Mouse (Mus musculus) spleen, adult 2 months (tissue): Measurements from ENCODE around the gene Jmjd8. TPM values are rescaled to one million over a fixed set of nuclear protein-coding genes. Genes with fewer than 3 reads are reported as not detected.
A peak's percentile ranks its signal among the peaks of the same experiment; 100 is the strongest.

Source experiments
- DNase-seq, 2 experiments: peaks; one replicate each; pipeline versions ENCODE4 v3.0.0 to v3.0.0-alpha.2; 2012 to 2021; ENCODE audit warnings: low spot score in 2 of 2, low read depth in 1 of 2
- H3K27ac ChIP-seq: fragments of 200-500 bp; 2 replicates; pipeline ENCODE4 v1.5.1; 2012; ENCODE audit warnings: low read length, inconsistent platforms; ENCODE audit not compliant: insufficient read depth
- H3K27me3 ChIP-seq: fragments of 200-500 bp; 2 replicates; pipeline ENCODE4 v1.6.1; 2012; ENCODE audit warnings: mild to moderate bottlenecking, moderate library complexity, low read length, inconsistent platforms; ENCODE audit not compliant: control insufficient read depth, insufficient read depth
- H3K36me3 ChIP-seq: fragments of 200-500 bp; 2 replicates; pipeline ENCODE4 v1.6.1; 2012; ENCODE audit warnings: mild to moderate bottlenecking, low read length, inconsistent platforms; ENCODE audit not compliant: control insufficient read depth, insufficient read depth
- H3K4me1 ChIP-seq: fragments of 200-500 bp; 2 replicates; pipeline ENCODE4 v1.6.1; 2011; ENCODE audit warnings: inconsistent platforms; ENCODE audit not compliant: control insufficient read depth, insufficient read depth, insufficient read length
- H3K4me3 ChIP-seq: fragments of 200-500 bp; 2 replicates; pipeline ENCODE4 v1.5.1; 2011; ENCODE audit warnings: mild to moderate bottlenecking, inconsistent platforms; ENCODE audit not compliant: insufficient read depth, insufficient read length; ENCODE audit errors: extremely low read depth
- CTCF ChIP-seq: fragments of 200-500 bp; IDR thresholded peaks from 2 replicates; pipeline ENCODE4 v1.5.1; 2011; ENCODE audit warnings: mild to moderate bottlenecking, inconsistent platforms; ENCODE audit not compliant: insufficient read depth, insufficient read length, insufficient replicate concordance; ENCODE audit errors: extremely low read depth
- POLR2A ChIP-seq: fragments of 200-500 bp; IDR thresholded peaks from 2 replicates; pipeline ENCODE4 v1.6.1; 2011; ENCODE audit warnings: low read depth, low read length, inconsistent platforms
- WGBS: fragments of 180-500 bp; shearing (Covaris S2); methylation state at CpG from one replicate; pipeline ENCODE4 v1.1.7; 2018; 5-methylcytosine and 5-hydroxymethylcytosine counted together
- polyA plus RNA-seq: library from polyadenylated mRNA; depleted of rRNA; stranded (reverse); fragments of >200 nt; gene quantifications from 2 replicates; pipeline ENCODE4 v1.2.3, GENCODE M21; 2012

The Jmjd8 gene
- polyA plus RNA-seq, 1 experiment, result 31.3 TPM

DNA sequence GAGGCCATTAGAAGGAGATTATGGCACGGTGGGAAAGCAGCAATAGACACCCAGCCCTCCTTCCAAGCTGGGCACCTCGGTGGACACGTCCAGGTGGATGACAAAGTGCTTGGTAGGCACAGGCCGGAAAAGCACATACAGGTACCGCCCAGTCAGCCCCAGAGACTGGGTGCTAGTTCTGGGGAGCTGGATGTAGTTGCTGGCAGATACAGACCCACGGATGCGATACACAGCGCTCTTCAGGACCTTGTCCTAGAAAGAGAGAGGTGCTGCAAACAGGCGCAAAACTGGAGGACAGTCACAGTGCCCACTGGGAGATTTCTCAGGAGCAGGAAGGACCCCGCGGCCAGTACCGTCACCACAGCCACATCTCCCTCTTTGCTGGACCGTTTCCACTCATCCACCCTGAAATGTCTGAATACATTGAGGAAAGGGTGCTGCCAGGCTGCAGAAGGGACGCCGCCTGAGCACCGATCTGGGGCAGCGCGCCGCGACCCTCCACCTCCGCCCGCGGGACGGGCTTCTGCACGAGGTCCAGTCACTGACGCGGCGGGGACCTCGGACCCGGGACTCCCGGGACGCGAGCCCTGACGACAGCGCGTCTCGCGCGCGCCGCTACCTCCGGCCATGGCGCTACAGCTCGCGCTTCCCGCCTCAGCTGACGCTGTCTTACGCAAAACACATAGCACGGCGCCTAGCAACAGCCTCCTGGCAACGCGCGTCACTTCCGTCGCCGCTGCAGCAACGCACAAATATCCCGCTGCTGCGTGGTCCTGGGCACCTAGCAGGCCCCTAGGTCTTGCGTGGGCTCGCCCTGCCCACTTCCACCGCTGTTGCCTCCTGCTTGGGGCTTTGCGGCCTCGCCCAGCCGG, 32.4 kb downstream of the Jmjd8 start, which contains the start of gene Wdr90:
Gene Wdr90, minus strand, starts transcription at position 670 of the 872 bp plus-strand sequence.
- no peaks in the 10 kb centered on the region for H3K27me3 ChIP-seq
- no peaks in the 10 kb centered on the region for H3K36me3 ChIP-seq
- H3K27ac ChIP-seq, result peak within 1 kb of the TSS; percentile 66
- TF ChIP-seq CTCF, result no peak
- TF ChIP-seq POLR2A, result 0 out of 2 replicates have a peak, but pooled peaks have one; percentile 21
- 4% methylated on average over 63 of the region's 65 CpGs for WGBS
- peaks cover 3% of the 10 kb centered on the region; the same call in 1 of the 2 replicates for H3K4me1 ChIP-seq
- peak within 1 kb of the TSS; percentile 67 for H3K4me3 ChIP-seq
- DNase-seq, result peak; percentile 85 to 88

DNA sequence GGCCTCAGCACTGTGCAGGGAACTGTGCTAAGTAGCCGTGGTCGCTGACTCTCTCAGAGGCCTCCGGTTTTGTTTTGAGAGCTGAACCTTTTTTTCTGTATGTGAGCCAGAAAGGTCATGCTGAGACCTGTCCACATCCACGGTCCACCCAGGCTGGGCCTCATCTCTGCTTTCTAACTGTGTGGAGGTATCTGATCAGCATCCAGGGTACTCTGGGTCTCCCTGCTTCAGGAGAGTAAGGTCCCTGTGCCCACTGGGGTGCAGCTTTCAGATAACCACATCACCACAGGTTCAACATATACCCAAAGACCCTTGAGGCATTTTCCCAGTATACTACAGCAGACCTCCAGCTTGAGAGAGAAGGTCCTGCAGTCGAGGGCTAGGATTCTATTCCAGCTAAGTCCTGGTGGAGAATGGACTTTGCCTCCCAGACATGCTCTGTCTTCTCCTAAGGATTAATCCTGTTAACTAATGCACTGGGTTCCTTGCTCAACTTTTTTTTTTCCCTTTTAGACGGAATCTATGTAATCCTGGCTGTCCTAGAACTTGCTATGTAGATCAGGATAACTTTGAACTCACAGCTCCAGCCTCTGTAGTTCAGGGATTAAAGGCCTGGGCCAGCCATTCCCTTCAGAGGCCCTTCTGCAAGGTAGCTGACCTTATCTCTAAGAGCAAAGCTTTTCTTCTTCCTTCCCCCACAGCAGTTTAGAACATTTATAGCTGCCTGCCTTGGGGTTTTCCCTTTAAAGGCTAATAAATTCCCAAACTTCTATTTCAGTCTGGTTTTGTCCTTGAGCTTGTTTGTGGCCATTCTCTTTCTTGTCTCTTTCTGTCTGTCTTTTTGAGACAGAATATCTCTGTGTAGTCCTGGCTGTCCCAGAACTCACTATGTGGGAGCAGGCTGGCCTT, 33.3 kb downstream of the Jmjd8 start:
- H3K36me3 ChIP-seq, result no peaks in the 10 kb centered on the region
- 17% methylated on average over 6 of the region's 6 CpGs for WGBS
- peak overlapping the region; percentile 66 for H3K27ac ChIP-seq
- TF ChIP-seq CTCF, result no peak
- no peak for TF ChIP-seq POLR2A
- no peak for DNase-seq
- H3K27me3 ChIP-seq, result no peaks in the 10 kb centered on the region
- peak overlapping the region; percentile 67 for H3K4me3 ChIP-seq
- H3K4me1 ChIP-seq, result peaks cover 3% of the 10 kb centered on the region; the same call in 1 of the 2 replicates

DNA sequence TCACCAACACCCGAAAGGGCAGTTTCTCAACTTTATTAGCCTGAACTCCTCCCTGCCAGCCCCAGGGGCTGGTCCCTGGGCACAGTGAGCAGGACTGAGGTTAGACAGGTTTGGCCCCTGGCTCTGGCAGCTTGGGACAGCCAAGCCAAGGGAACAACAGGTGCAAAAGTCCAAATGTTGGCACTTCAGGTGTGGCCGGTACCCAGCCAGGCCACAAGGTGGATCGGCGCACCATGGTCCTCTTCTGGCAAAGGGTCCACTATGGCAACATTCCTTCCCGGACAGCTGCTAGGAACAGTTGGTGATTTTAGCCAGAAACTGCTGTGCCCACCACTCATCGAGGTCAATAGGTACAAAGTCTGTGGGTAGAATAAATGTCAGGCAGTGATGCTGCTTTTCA, 35.0 kb downstream of the Jmjd8 start:
- Histone ChIP-seq H3K4me1 (peaks cover 3% of the 10 kb centered on the region; the same call in 1 of the 2 replicates), H3K36me3 (no peaks in the 10 kb centered on the region), H3K27me3 (no peaks in the 10 kb centered on the region), H3K4me3 (no peak overlapping the region), H3K27ac (no peak overlapping the region)
- WGBS, result 96% methylated on average over 6 of the region's 6 CpGs
- DNase-seq, result no peak
- no peak for TF ChIP-seq CTCF
- no peak for TF ChIP-seq POLR2A

DNA sequence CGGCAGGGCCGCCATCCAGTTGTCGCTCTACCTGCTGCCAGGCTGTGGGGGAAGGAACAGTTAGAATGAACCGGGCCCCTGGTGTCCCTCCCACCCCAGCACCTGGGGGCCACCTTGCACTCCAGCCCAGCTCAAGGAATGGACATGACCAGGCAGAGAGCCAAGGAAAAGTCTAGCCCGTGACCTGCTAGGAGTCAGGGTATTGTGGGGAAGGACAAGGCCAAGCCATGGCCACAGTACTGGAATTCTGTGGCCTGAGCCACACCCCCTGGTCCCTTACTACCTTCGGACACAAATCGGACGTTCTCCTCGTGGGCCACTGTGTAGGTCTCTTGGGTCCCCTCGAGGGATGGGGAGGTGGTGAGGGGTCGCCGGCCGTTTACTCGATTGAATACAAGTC, 35.6 kb downstream of the Jmjd8 start:
- H3K4me1 ChIP-seq, result peaks cover 3% of the 10 kb centered on the region; the same call in 1 of the 2 replicates
- no peak overlapping the region for H3K27ac ChIP-seq
- TF ChIP-seq POLR2A, result no peak
- TF ChIP-seq CTCF, result no peak
- H3K36me3 ChIP-seq, result no peaks in the 10 kb centered on the region
- H3K4me3 ChIP-seq, result no peak overlapping the region
- H3K27me3 ChIP-seq, result no peaks in the 10 kb centered on the region
- WGBS, result 97% methylated on average over 14 of the region's 14 CpGs
- DNase-seq, result no peak

DNA sequence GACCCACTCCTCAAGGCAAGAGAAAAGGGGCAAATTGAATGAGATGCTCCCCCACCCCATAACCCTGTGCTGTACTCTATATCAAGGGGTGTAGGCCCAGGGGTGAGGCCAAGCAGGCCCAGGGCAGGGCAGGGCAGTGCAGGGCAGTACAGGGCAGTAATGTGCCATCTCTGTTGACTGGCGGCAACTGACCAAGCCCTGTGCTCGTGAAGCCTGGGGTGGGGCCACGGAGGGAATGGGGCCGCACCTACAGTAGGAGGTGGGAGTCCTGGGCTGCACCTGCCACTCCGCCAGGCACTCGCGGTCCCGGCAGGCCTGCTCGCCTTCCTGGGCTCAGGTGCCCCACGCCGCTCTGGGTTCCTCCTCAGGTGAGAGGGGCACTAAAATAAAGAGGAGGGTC, 36.6 kb downstream of the Jmjd8 start:
- Histone ChIP-seq H3K27me3 (no peaks in the 10 kb centered on the region), H3K36me3 (no peaks in the 10 kb centered on the region), H3K4me3 (no peak overlapping the region), H3K4me1 (peaks cover 3% of the 10 kb centered on the region; the same call in 1 of the 2 replicates), H3K27ac (no peak overlapping the region)
- no peak for TF ChIP-seq POLR2A
- no peak for TF ChIP-seq CTCF
- 94% methylated on average over 11 of the region's 11 CpGs for WGBS
- no peak for DNase-seq

DNA sequence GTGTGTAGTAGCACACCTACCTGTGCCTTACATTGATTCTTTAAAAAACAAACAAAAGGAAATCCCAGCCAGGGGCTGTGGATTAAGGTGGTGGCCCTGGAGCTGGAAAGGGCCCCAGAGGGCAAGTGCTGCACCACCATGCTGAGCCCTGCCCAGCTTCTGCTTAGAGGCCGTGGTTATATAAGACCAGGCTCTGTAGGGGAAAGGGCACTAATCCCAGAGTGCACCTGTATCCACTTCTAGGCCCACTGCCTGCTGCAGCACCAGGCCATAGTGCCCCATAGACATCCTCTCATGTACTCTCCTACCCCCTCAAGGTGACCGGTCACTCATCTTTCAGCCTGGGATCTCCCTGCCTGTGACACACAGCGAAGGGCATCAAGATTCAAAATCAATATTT, 37.5 kb downstream of the Jmjd8 start:
- no peak for DNase-seq
- 91% methylated on average over 3 of the region's 3 CpGs for WGBS
- H3K4me3 ChIP-seq, result no peak overlapping the region

More for the DNA sequence above, 37.5 kb downstream of the Jmjd8 start:
- H3K36me3 ChIP-seq, result no peaks in the 10 kb centered on the region
- no peak overlapping the region for H3K27ac ChIP-seq
- TF ChIP-seq POLR2A, result no peak
- no peak for TF ChIP-seq CTCF
- no peaks in the 10 kb centered on the region for H3K27me3 ChIP-seq
- H3K4me1 ChIP-seq, result no peaks in the 10 kb centered on the region; the same call in 1 of the 2 replicates
